Mouse (Mus musculus) embryonic facial prominence, embryonic 15.5 days (tissue): ENCODE measurements around the gene Lpp. TPM values are rescaled to one million over a fixed set of nuclear protein-coding genes. Genes with fewer than 3 reads are reported as not detected.

ENCODE experiments used
- ATAC-seq: fragments of 200-750 bp; cut with Nextera tagmentation; 2 replicates; pipeline ENCODE4 v1.8.0; 2017; ENCODE audit warnings: low read depth, moderate TSS enrichment; ENCODE audit not compliant: insufficient number of reproducible peaks, low FRiP score, low TSS enrichment
- H3K27ac ChIP-seq: fragments of 300-500 bp; sonication (generic); replicated peaks from 2 replicates; pipeline ENCODE4 v1.5.1; 2015; ENCODE audit warnings: mild to moderate bottlenecking, inconsistent platforms
- H3K27me3 ChIP-seq: fragments of 300-500 bp; sonication (generic); 2 replicates; pipeline ENCODE4 v1.6.1; 2015; ENCODE audit warnings: inconsistent platforms
- H3K36me3 ChIP-seq: fragments of 300-500 bp; sonication (generic); 2 replicates; pipeline ENCODE4 v1.6.1; 2015; ENCODE audit warnings: mild to moderate bottlenecking, inconsistent platforms
- H3K4me1 ChIP-seq: fragments of 300-500 bp; sonication (generic); 2 replicates; pipeline ENCODE4 v1.6.1; 2015; ENCODE audit warnings: inconsistent platforms
- H3K4me2 ChIP-seq: fragments of 300-500 bp; sonication (generic); replicated peaks from 2 replicates; pipeline ENCODE4 v1.6.1; 2015; ENCODE audit warnings: mild to moderate bottlenecking, inconsistent platforms
- H3K4me3 ChIP-seq: fragments of 300-500 bp; sonication (generic); replicated peaks from 2 replicates; pipeline ENCODE4 v1.5.1; 2015; ENCODE audit warnings: mild to moderate bottlenecking, inconsistent platforms
- H3K9ac ChIP-seq: fragments of 300-500 bp; sonication (generic); 2 replicates; pipeline ENCODE4 v1.6.1; 2015; ENCODE audit warnings: inconsistent platforms
- H3K9me3 ChIP-seq: fragments of 300-500 bp; sonication (generic); replicated peaks from 2 replicates; pipeline ENCODE4 v1.6.1; 2016; ENCODE audit warnings: inconsistent platforms
- WGBS: fragments of 180-500 bp; shearing (Covaris S2); methylation state at CpG from one replicate; pipeline ENCODE4 v1.1.7; 2015; 5-methylcytosine and 5-hydroxymethylcytosine counted together
- polyA plus RNA-seq: library from polyadenylated mRNA; unstranded; fragments of >200 nt; fragmentation: Nextera tagmentation; extraction: Ambion mirVana; gene quantifications from 2 replicates; pipeline ENCODE4 v1.2.1, GENCODE M21; 2015

Lpp gene
- polyA plus RNA-seq, 1 experiment from 2014 or later = 52.8 TPM

GRCm38 (mm10) chr16:24423751-24424150 lies 30.4 kb downstream of the Lpp start:
- no peak overlapping the region for H3K9ac ChIP-seq
- H3K27me3 ChIP-seq = no peaks in the 10 kb centered on the region
- 70% methylated on average over 4 of the region's 4 CpGs for WGBS
- H3K4me2 ChIP-seq = no peak overlapping the region
- peaks cover 15% of the 10 kb centered on the region for H3K4me1 ChIP-seq
- no peak overlapping the region for H3K27ac ChIP-seq
- no peaks in the 10 kb centered on the region for H3K36me3 ChIP-seq
- no peak for ATAC-seq
- no peak overlapping the region for H3K4me3 ChIP-seq
- no peaks in the 10 kb centered on the region for H3K9me3 ChIP-seq

GRCm38 (mm10) chr16:24424356-24424977 lies 31.2 kb downstream of the Lpp start:
- H3K9ac ChIP-seq = no peak overlapping the region
- 0 out of 2 replicates have a peak overlapping the region, but pooled peaks have one; percentile 12 for H3K27ac ChIP-seq

GRCm38 (mm10) chr16:24425816-24426215 lies 32.5 kb downstream of the Lpp start:
- Histone ChIP-seq H3K4me2 (no peak overlapping the region), H3K4me3 (no peak overlapping the region), H3K27ac (no peak overlapping the region), H3K4me1 (peaks cover 22% of the 10 kb centered on the region), H3K27me3 (no peaks in the 10 kb centered on the region), H3K9ac (no peak overlapping the region), H3K9me3 (no peaks in the 10 kb centered on the region), H3K36me3 (no peaks in the 10 kb centered on the region)
- WGBS = 61% methylated on average over 3 of the region's 3 CpGs
- no peak for ATAC-seq

More at GRCm38 (mm10) chr16:24424356-24424977, 31.2 kb downstream of the Lpp start:
- Histone ChIP-seq H3K9me3 (no peaks in the 10 kb centered on the region), H3K36me3 (no peaks in the 10 kb centered on the region), H3K4me3 (no peak overlapping the region), H3K27me3 (no peaks in the 10 kb centered on the region), H3K4me1 (peaks cover 17% of the 10 kb centered on the region), H3K4me2 (no peak overlapping the region)
- no peak for ATAC-seq
- 51% methylated on average over 12 of the region's 12 CpGs for WGBS

- WGBS = 62% methylated on average over 3 of the region's 3 CpGs
- Histone ChIP-seq H3K4me3 (no peak overlapping the region), H3K9ac (no peak overlapping the region), H3K27me3 (no peaks in the 10 kb centered on the region), H3K4me1 (peaks cover 22% of the 10 kb centered on the region), H3K36me3 (no peaks in the 10 kb centered on the region), H3K4me2 (no peak overlapping the region), H3K27ac (no peak overlapping the region), H3K9me3 (no peaks in the 10 kb centered on the region)
- ATAC-seq = no peak
Observed at GRCm38 (mm10) chr16:24427606-24428005, 34.3 kb downstream of the Lpp start.

GRCm38 (mm10) chr16:24428055-24428454 lies 34.7 kb downstream of the Lpp start:
- no peaks in the 10 kb centered on the region for H3K36me3 ChIP-seq
- H3K4me2 ChIP-seq = no peak overlapping the region
- no peaks in the 10 kb centered on the region for H3K27me3 ChIP-seq
- 47% methylated on average over 4 of the region's 4 CpGs for WGBS
- H3K4me3 ChIP-seq = no peak overlapping the region
- ATAC-seq = no peak
- H3K9me3 ChIP-seq = no peaks in the 10 kb centered on the region
- no peak overlapping the region for H3K9ac ChIP-seq
- H3K4me1 ChIP-seq = peaks cover 22% of the 10 kb centered on the region
- no peak overlapping the region for H3K27ac ChIP-seq

GRCm38 (mm10) chr16:24428742-24429141 lies 35.4 kb downstream of the Lpp start:
- Histone ChIP-seq H3K4me2 (no peak overlapping the region), H3K4me1 (peaks cover 26% of the 10 kb centered on the region), H3K36me3 (no peaks in the 10 kb centered on the region), H3K4me3 (no peak overlapping the region), H3K9me3 (no peaks in the 10 kb centered on the region), H3K27ac (no peak overlapping the region), H3K9ac (no peak overlapping the region), H3K27me3 (no peaks in the 10 kb centered on the region)
- ATAC-seq = no peak
- WGBS = 89% methylated on average over 4 of the region's 4 CpGs

GRCm38 (mm10) chr16:24429691-24430090 lies 36.4 kb downstream of the Lpp start:
- 51% methylated on average over 5 of the region's 5 CpGs for WGBS
- Histone ChIP-seq H3K27me3 (no peaks in the 10 kb centered on the region), H3K36me3 (no peaks in the 10 kb centered on the region), H3K4me1 (peaks cover 26% of the 10 kb centered on the region), H3K9ac (no peak overlapping the region), H3K4me3 (no peak overlapping the region), H3K9me3 (no peaks in the 10 kb centered on the region), H3K27ac (no peak overlapping the region), H3K4me2 (no peak overlapping the region)
- ATAC-seq = no peak

- Histone ChIP-seq H3K27ac (no peak overlapping the region), H3K4me1 (peaks cover 33% of the 10 kb centered on the region), H3K9me3 (no peaks in the 10 kb centered on the region), H3K36me3 (no peaks in the 10 kb centered on the region), H3K9ac (no peak overlapping the region), H3K4me2 (no peak overlapping the region), H3K27me3 (no peaks in the 10 kb centered on the region), H3K4me3 (no peak overlapping the region)
- no peak for ATAC-seq
- WGBS = 94% methylated on average over 1 of the region's 1 CpGs
Observed at GRCm38 (mm10) chr16:24431808-24432207, 38.5 kb downstream of the Lpp start.

GRCm38 (mm10) chr16:24433563-24433962 lies 40.3 kb downstream of the Lpp start:
- Histone ChIP-seq H3K27ac (no peak overlapping the region), H3K9me3 (no peaks in the 10 kb centered on the region), H3K4me3 (no peak overlapping the region), H3K4me1 (peaks cover 33% of the 10 kb centered on the region), H3K27me3 (no peaks in the 10 kb centered on the region), H3K9ac (no peak overlapping the region), H3K36me3 (no peaks in the 10 kb centered on the region), H3K4me2 (no peak overlapping the region)
- 42% methylated on average over 7 of the region's 7 CpGs for WGBS
- no peak for ATAC-seq

- ATAC-seq = no peak
- no peaks in the 10 kb centered on the region for H3K27me3 ChIP-seq
- no peaks in the 10 kb centered on the region for H3K36me3 ChIP-seq
- no peak overlapping the region; the same call in 1 of the 2 replicates for H3K27ac ChIP-seq
- no peak overlapping the region for H3K4me2 ChIP-seq
- H3K4me1 ChIP-seq = peaks cover 30% of the 10 kb centered on the region
- 58% methylated on average over 7 of the region's 7 CpGs for WGBS
- no peak overlapping the region for H3K4me3 ChIP-seq
- no peak overlapping the region for H3K9ac ChIP-seq
- no peaks in the 10 kb centered on the region for H3K9me3 ChIP-seq
Observed at GRCm38 (mm10) chr16:24434026-24434425, 40.7 kb downstream of the Lpp start.

GRCm38 (mm10) chr16:24434531-24435114 lies 41.3 kb downstream of the Lpp start:
- Histone ChIP-seq H3K4me1 (peaks cover 30% of the 10 kb centered on the region), H3K36me3 (no peaks in the 10 kb centered on the region), H3K4me3 (no peak overlapping the region), H3K9me3 (no peaks in the 10 kb centered on the region), H3K27ac (peak overlapping the region; percentile 7; the same call in 1 of the 2 replicates), H3K4me2 (no peak overlapping the region), H3K9ac (no peak overlapping the region), H3K27me3 (no peaks in the 10 kb centered on the region)
- no peak for ATAC-seq
- 32% methylated on average over 7 of the region's 7 CpGs for WGBS

- Histone ChIP-seq H3K27me3 (no peaks in the 10 kb centered on the region), H3K4me3 (no peak overlapping the region), H3K36me3 (no peaks in the 10 kb centered on the region), H3K4me1 (peaks cover 26% of the 10 kb centered on the region), H3K9me3 (no peaks in the 10 kb centered on the region), H3K4me2 (no peak overlapping the region), H3K9ac (no peak overlapping the region), H3K27ac (0 out of 2 replicates have a peak overlapping the region, but pooled peaks have one; percentile 7)
- WGBS = 61% methylated on average over 6 of the region's 6 CpGs
- no peak for ATAC-seq
Observed at GRCm38 (mm10) chr16:24435115-24435553, 41.8 kb downstream of the Lpp start.
